Mouse (Mus musculus) erythroblast, embryonic 14.5 days (primary cell): ENCODE measurements around the gene Macrod2.

Source experiments
- GATA1 ChIP-seq: IDR thresholded peaks from 2 replicates; pipeline ENCODE4 v1.6.1; 2012; ENCODE audit warnings: low read length, inconsistent platforms, mixed read lengths
- TAL1 ChIP-seq: IDR thresholded peaks from 3 replicates; pipeline ENCODE4 v1.6.1; 2012; ENCODE audit warnings: low read length, inconsistent platforms, mixed read lengths

DNA sequence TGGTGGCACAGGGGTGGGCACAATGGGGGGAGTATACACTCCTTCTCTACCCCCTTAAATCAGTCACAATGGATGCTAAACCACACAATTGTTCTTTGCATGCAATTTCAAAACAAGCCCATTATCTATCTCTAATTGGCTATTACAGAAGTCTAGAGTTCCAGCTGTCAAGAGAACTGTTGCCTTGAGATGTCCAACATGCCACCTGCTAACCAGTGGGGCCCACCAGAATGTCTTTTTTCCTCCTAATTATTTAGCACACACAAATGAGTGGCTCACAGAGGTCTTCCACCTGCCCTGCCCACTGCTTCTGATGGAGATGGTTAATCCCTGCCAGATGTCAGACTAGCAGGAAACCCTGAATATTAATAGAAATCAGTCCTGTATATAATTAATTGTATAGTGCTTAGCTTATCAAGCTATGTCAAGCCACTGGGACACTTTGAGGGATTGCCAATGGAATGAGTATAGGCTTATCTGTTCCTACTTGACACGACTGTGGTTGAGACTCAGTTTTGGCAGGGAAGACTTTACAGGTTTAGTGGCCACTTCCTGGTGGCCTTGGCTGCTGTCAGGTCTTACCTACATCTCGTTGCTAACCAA, 1054.1 kb downstream of the Macrod2 start:
- no peak for TF ChIP-seq GATA1
- TF ChIP-seq TAL1: no peak
